Comparison of ENCODE assay signal across 1 mouse cellular context in genomic region chr10:126953029-126953471, GRCm38 (mm10).
TF ChIP-seq lines count a peak whose summit lies in the region.

No protein-coding gene starts in this region.

TF ChIP-seq in MEL, 35 proteins besides CTCF, POLR2A, EP300 and RAD21 (continued from another document):
- TF ChIP-seq POLR2AphosphoS5 (IDR thresholded peaks at IDR 0.05; ENCODE audit: borderline replicate concordance, low read depth, low read length) (no peak), BHLHE40 (IDR thresholded peaks at IDR 0.05; ENCODE audit: borderline replicate concordance, low read depth, low read length) (no peak), MEF2A (IDR thresholded peaks at IDR 0.05; ENCODE audit: extremely low read depth, insufficient replicate concordance, low read depth, low read length, poor library complexity, severe bottlenecking) (no peak), JUND (IDR thresholded peaks at IDR 0.05; ENCODE audit: low read depth, low read length) (no peak), ELF1 (IDR thresholded peaks at IDR 0.05; ENCODE audit: low read depth, low read length) (no peak), MAX (IDR thresholded peaks at IDR 0.05; ENCODE audit: low read length) (no peak), MYC (IDR thresholded peaks at IDR 0.05; ENCODE audit: low read depth, low read length) (no peak), SMC3 (IDR thresholded peaks at IDR 0.05; ENCODE audit: low read depth, low read length) (no peak), ZC3H11A (IDR thresholded peaks at IDR 0.05; ENCODE audit: low read depth, low read length) (no peak), TBP (IDR thresholded peaks at IDR 0.05; ENCODE audit: low read depth, low read length) (no peak)
